Mouse (Mus musculus): ENCODE results near the gene Tbc1d24.
A peak's percentile ranks its signal among the peaks of the same experiment; 100 is the strongest.

DNA sequence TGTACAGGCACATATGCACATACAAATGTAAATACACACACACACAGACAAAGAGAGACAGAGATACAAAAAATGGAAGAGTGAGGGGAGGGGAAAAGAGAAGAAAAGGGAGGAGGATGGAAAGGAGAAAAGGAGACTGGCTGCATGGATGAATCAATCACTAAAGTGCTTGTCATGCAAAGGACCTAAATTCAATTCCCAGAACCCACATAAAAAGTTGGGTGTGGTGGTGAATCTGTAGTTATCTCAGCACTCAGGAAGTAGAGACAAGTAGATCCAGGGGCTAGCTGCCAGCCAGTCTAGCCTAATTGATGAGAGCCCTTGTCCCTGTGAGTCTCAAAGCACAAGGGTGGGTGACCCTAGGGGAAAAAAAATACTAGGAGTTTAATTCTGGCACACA is 71.3 kb downstream of the Tbc1d24 start:
- TF ChIP-seq CTCF (conservative IDR thresholded peaks at IDR 0.05; ENCODE audit: low read length) (no peak), NANOG (IDR thresholded peaks at IDR 0.05; ENCODE audit: borderline replicate concordance, low read length) (peak; percentile 57; the same call in 1 of the 2 replicates), POU5F1 (IDR thresholded peaks at IDR 0.05; ENCODE audit: borderline replicate concordance, low read length) (peak; percentile 21; the same call in 1 of the 2 replicates)

Measured in E14TG2a.4 (cell line).